Mouse (Mus musculus): ENCODE results near the gene 4930486L24Rik. TPM values are rescaled to one million over a fixed set of nuclear protein-coding genes. Genes with fewer than 3 reads are reported as not detected.

The 4930486L24Rik gene
- polyA plus RNA-seq, 1 experiment from 2014 or later = not detected

GRCm38 (mm10) chr13:60819469-60819868, 44.8 kb downstream of the 4930486L24Rik start:
- ATAC-seq (replicated peaks; ENCODE audit: low FRiP score, low read depth) = no peak
- H3K36me3 ChIP-seq (ENCODE audit: insufficient read depth, low read length) = no peaks in the 10 kb centered on the region

GRCm38 (mm10) chr13:60813722-60814121, 50.6 kb downstream of the 4930486L24Rik start:
- Histone ChIP-seq H3K4me1 (replicated peaks; ENCODE audit: insufficient read depth, low read length) (no peaks in the 10 kb centered on the region), H3K9ac (ENCODE audit: low read depth, low read length) (no peak overlapping the region), H3K4me3 (replicated peaks; ENCODE audit: low read depth, low read length) (no peak overlapping the region), H3K27me3 (ENCODE audit: insufficient read depth, low read length) (no peaks in the 10 kb centered on the region), H3K36me3 (ENCODE audit: insufficient read depth, low read length) (no peaks in the 10 kb centered on the region), H3K4me2 (ENCODE audit: low read length) (no peak overlapping the region), H3K9me3 (replicated peaks; ENCODE audit: low read length) (no peaks in the 10 kb centered on the region), H3K27ac (no peak overlapping the region)
- no peak; the same call in 1 of the 2 replicates for ATAC-seq (replicated peaks; ENCODE audit: low FRiP score, low read depth)
- no peak for TF ChIP-seq CTCF (IDR thresholded peaks at IDR 0.05; ENCODE audit: low read depth)
- WGBS = 47% methylated on average over 1 of the region's 1 CpGs
- DNase-seq (ENCODE audit: low spot score) = no peak

More at GRCm38 (mm10) chr13:60819469-60819868, 44.8 kb downstream of the 4930486L24Rik start:
- peak; percentile 86 for TF ChIP-seq CTCF (IDR thresholded peaks at IDR 0.05; ENCODE audit: low read depth)
- Histone ChIP-seq H3K4me2 (ENCODE audit: low read length) (no peak overlapping the region), H3K4me1 (replicated peaks; ENCODE audit: insufficient read depth, low read length) (no peaks in the 10 kb centered on the region), H3K27me3 (ENCODE audit: insufficient read depth, low read length) (no peaks in the 10 kb centered on the region), H3K9ac (ENCODE audit: low read depth, low read length) (no peak overlapping the region), H3K9me3 (replicated peaks; ENCODE audit: low read length) (no peaks in the 10 kb centered on the region), H3K27ac (no peak overlapping the region), H3K4me3 (replicated peaks; ENCODE audit: low read depth, low read length) (no peak overlapping the region)
- peak; percentile 82 for DNase-seq (ENCODE audit: low spot score)
- WGBS = 8% methylated on average over 7 of the region's 7 CpGs

- H3K9me3 ChIP-seq (replicated peaks; ENCODE audit: low read length) = no peaks in the 10 kb centered on the region
- WGBS = 83% methylated on average over 6 of the region's 6 CpGs
- H3K4me2 ChIP-seq (ENCODE audit: low read length) = no peak overlapping the region
Observed at GRCm38 (mm10) chr13:60812768-60813167, 51.5 kb downstream of the 4930486L24Rik start.

GRCm38 (mm10) chr13:60809690-60810089, 54.6 kb downstream of the 4930486L24Rik start:
- no peak for TF ChIP-seq CTCF (IDR thresholded peaks at IDR 0.05; ENCODE audit: low read depth)
- H3K9ac ChIP-seq (ENCODE audit: low read depth, low read length) = no peak overlapping the region
- no peaks in the 10 kb centered on the region for H3K4me1 ChIP-seq (replicated peaks; ENCODE audit: insufficient read depth, low read length)
- H3K4me2 ChIP-seq (ENCODE audit: low read length) = no peak overlapping the region
- H3K27ac ChIP-seq = no peak overlapping the region
- WGBS = 79% methylated on average over 2 of the region's 2 CpGs
- DNase-seq (ENCODE audit: low spot score) (no peak), ATAC-seq (replicated peaks; ENCODE audit: low FRiP score, low read depth) (no peak)
- H3K9me3 ChIP-seq (replicated peaks; ENCODE audit: low read length) = no peaks in the 10 kb centered on the region
- no peak overlapping the region for H3K4me3 ChIP-seq (replicated peaks; ENCODE audit: low read depth, low read length)
- H3K27me3 ChIP-seq (ENCODE audit: insufficient read depth, low read length) = no peaks in the 10 kb centered on the region
- no peaks in the 10 kb centered on the region for H3K36me3 ChIP-seq (ENCODE audit: insufficient read depth, low read length)

More at GRCm38 (mm10) chr13:60812768-60813167, 51.5 kb downstream of the 4930486L24Rik start:
- Histone ChIP-seq H3K36me3 (ENCODE audit: insufficient read depth, low read length) (no peaks in the 10 kb centered on the region), H3K27ac (no peak overlapping the region), H3K4me1 (replicated peaks; ENCODE audit: insufficient read depth, low read length) (no peaks in the 10 kb centered on the region), H3K27me3 (ENCODE audit: insufficient read depth, low read length) (no peaks in the 10 kb centered on the region), H3K4me3 (replicated peaks; ENCODE audit: low read depth, low read length) (no peak overlapping the region), H3K9ac (ENCODE audit: low read depth, low read length) (no peak overlapping the region)
- no peak for TF ChIP-seq CTCF (IDR thresholded peaks at IDR 0.05; ENCODE audit: low read depth)
- DNase-seq (ENCODE audit: low spot score) (no peak), ATAC-seq (replicated peaks; ENCODE audit: low FRiP score, low read depth) (no peak)

- no peaks in the 10 kb centered on the region for H3K27me3 ChIP-seq (ENCODE audit: insufficient read depth, low read length)
- 52% methylated on average over 1 of the region's 1 CpGs for WGBS
- no peaks in the 10 kb centered on the region for H3K9me3 ChIP-seq (replicated peaks; ENCODE audit: low read length)
- H3K4me2 ChIP-seq (ENCODE audit: low read length) = no peak within 1 kb of the TSS
- H3K4me1 ChIP-seq (replicated peaks; ENCODE audit: insufficient read depth, low read length) = no peaks in the 10 kb centered on the region
- H3K36me3 ChIP-seq (ENCODE audit: insufficient read depth, low read length) = no peaks in the 10 kb centered on the region
- H3K27ac ChIP-seq = no peak within 1 kb of the TSS
- ATAC-seq (replicated peaks; ENCODE audit: low FRiP score, low read depth) (no peak), DNase-seq (ENCODE audit: low spot score) (no peak)
- H3K9ac ChIP-seq (ENCODE audit: low read depth, low read length) = no peak within 1 kb of the TSS
- no peak within 1 kb of the TSS for H3K4me3 ChIP-seq (replicated peaks; ENCODE audit: low read depth, low read length)
- no peak for TF ChIP-seq CTCF (IDR thresholded peaks at IDR 0.05; ENCODE audit: low read depth)
Observed at GRCm38 (mm10) chr13:60802749-60803148, 61.5 kb downstream of the 4930486L24Rik start, which contains the start of gene Ctsll3. TSS of gene Ctsll3 (minus strand) at chr13:60802849.

Other genes with a start within 250 kb of the 4930486L24Rik start
- gene BC051665, start 78.1 kb downstream of the 4930486L24Rik start, polyA plus RNA-seq (2015; fragmentation: Nextera tagmentation; extraction: Ambion mirVana) = not detected in 2 replicates
- not detected in 2 replicates for gene Ctsll3, start 61.6 kb downstream of the 4930486L24Rik start, polyA plus RNA-seq (2015; fragmentation: Nextera tagmentation; extraction: Ambion mirVana)
- gene Gm49392, start 32.4 kb upstream of the 4930486L24Rik start, polyA plus RNA-seq (2015; fragmentation: Nextera tagmentation; extraction: Ambion mirVana) = 0.18 TPM in 1 of 2 replicates, not detected in the other
- gene Ctla2b, start 33.0 kb upstream of the 4930486L24Rik start, polyA plus RNA-seq (2015; fragmentation: Nextera tagmentation; extraction: Ambion mirVana) = 3.6 and 4.8 TPM in 2 replicates
- gene Tpbpb, start 40.4 kb upstream of the 4930486L24Rik start, polyA plus RNA-seq (2015; fragmentation: Nextera tagmentation; extraction: Ambion mirVana) = not detected in 2 replicates
- not detected in 2 replicates for gene Gm49393, start 71.1 kb upstream of the 4930486L24Rik start, polyA plus RNA-seq (2015; fragmentation: Nextera tagmentation; extraction: Ambion mirVana)
- 0.66 and 2.6 TPM in 2 replicates for gene Gm49391, start 72.1 kb upstream of the 4930486L24Rik start, polyA plus RNA-seq (2015; fragmentation: Nextera tagmentation; extraction: Ambion mirVana)
- gene Ctla2a, start 72.2 kb upstream of the 4930486L24Rik start, polyA plus RNA-seq (2015; fragmentation: Nextera tagmentation; extraction: Ambion mirVana) = 33.9 and 42.9 TPM in 2 replicates
- gene Tpbpa, start 77.5 kb upstream of the 4930486L24Rik start, polyA plus RNA-seq (2015; fragmentation: Nextera tagmentation; extraction: Ambion mirVana) = not detected in 2 replicates
- not detected in 2 replicates for gene Ctsj, start 141.5 kb upstream of the 4930486L24Rik start, polyA plus RNA-seq (2015; fragmentation: Nextera tagmentation; extraction: Ambion mirVana)
- gene Ctsq, start 176.2 kb upstream of the 4930486L24Rik start, polyA plus RNA-seq (2015; fragmentation: Nextera tagmentation; extraction: Ambion mirVana) = not detected in 2 replicates